Mouse (Mus musculus) embryonic facial prominence, embryonic 11.5 days (tissue): ENCODE measurements around the gene Sema6c. TPM values are rescaled to one million over a fixed set of nuclear protein-coding genes. Genes with fewer than 3 reads are reported as not detected.
"Not testable (repeated sequence)": the region's sequence is repeated elsewhere in the genome, so short reads cannot be mapped to it uniquely, and the experiment has no call there.

Experiments
- ATAC-seq: fragments of 200-750 bp; cut with Nextera tagmentation; replicated peaks from 2 replicates; pipeline ENCODE4 v1.8.0; 2017; ENCODE audit warnings: low read depth; ENCODE audit not compliant: insufficient number of reproducible peaks, low FRiP score, low TSS enrichment
- DNase-seq: peaks from one replicate; pipeline ENCODE4 v3.0.0-alpha.2; 2015; ENCODE audit warnings: low spot score
- H3K27ac ChIP-seq: fragments of 300-500 bp; sonication (generic); replicated peaks from 2 replicates; pipeline ENCODE4 v1.5.1; 2014; ENCODE audit warnings: mild to moderate bottlenecking, low read depth, low read length, control low read depth
- H3K27me3 ChIP-seq: fragments of 300-500 bp; sonication (generic); 2 replicates; pipeline ENCODE4 v1.6.1; 2014; ENCODE audit warnings: mild to moderate bottlenecking, low read length, moderate library complexity, mixed read lengths; ENCODE audit not compliant: control insufficient read depth, insufficient read depth
- H3K36me3 ChIP-seq: fragments of 300-500 bp; sonication (generic); replicated peaks from 2 replicates; pipeline ENCODE4 v1.6.1; 2014; ENCODE audit warnings: low read depth, mild to moderate bottlenecking, low read length, moderate library complexity, mixed read lengths; ENCODE audit not compliant: control insufficient read depth, insufficient read depth
- H3K4me1 ChIP-seq: fragments of 300-500 bp; sonication (generic); 2 replicates; pipeline ENCODE4 v1.6.1; 2014; ENCODE audit warnings: low read length, mixed read lengths; ENCODE audit not compliant: control insufficient read depth, insufficient read depth
- H3K4me2 ChIP-seq: fragments of 300-500 bp; sonication (generic); 2 replicates; pipeline ENCODE4 v1.6.1; 2014; ENCODE audit warnings: low read depth, mild to moderate bottlenecking, control low read depth, low read length, moderate library complexity
- H3K4me3 ChIP-seq: fragments of 300-500 bp; sonication (generic); 2 replicates; pipeline ENCODE4 v1.5.1; 2014; ENCODE audit warnings: low read depth, low read length, control low read depth
- H3K9ac ChIP-seq: fragments of 300-500 bp; sonication (generic); replicated peaks from 2 replicates; pipeline ENCODE4 v1.6.1; 2014; ENCODE audit warnings: mild to moderate bottlenecking, control low read depth, low read length
- H3K9me3 ChIP-seq: fragments of 300-500 bp; sonication (generic); replicated peaks from 2 replicates; pipeline ENCODE4 v1.6.1; 2016; ENCODE audit warnings: mild to moderate bottlenecking, low read length, inconsistent platforms, mixed read lengths; ENCODE audit not compliant: control insufficient read depth
- WGBS: fragments of 180-500 bp; shearing (Covaris S2); extraction: QIAGEN DNeasy Blood & Tissue Kit; methylation state at CpG from one replicate; pipeline ENCODE4 v1.1.7; 2014; 5-methylcytosine and 5-hydroxymethylcytosine counted together
- polyA plus RNA-seq: library from polyadenylated mRNA; unstranded; fragments of >200 nt; fragmentation: Nextera tagmentation; extraction: Ambion mirVana; gene quantifications from 2 replicates; pipeline ENCODE4 v1.2.1, GENCODE M21; 2014

Sema6c gene
- polyA plus RNA-seq, 1 experiment from 2014 or later, result 9.5 TPM

DNA sequence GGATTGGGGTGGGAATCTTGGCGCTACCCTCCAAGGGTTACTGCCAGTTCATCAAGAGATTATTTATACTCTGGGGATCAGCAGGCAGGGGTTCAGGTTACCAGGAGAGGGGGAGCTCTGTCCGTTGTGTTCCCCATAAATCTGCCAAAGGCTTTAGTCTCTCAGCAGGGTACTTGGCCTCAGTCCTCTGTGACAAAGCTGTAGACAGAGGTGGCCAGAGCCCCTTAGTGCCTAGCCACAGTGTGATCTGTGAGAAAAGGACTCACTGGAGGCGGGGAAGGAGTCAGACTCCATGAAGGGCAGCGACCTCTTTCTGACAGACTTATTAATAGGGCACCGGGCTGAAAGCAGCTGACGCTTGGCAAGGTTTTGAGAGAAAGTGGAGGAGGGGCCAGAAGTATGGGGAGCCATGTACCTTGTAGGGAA, 31.0 kb upstream of the Sema6c start:
- H3K36me3 ChIP-seq, result no peaks in the 10 kb centered on the region
- 63% methylated on average over 6 of the region's 6 CpGs for WGBS
- no peaks in the 10 kb centered on the region for H3K27me3 ChIP-seq
- no peak for ATAC-seq
- H3K9ac ChIP-seq, result no peak overlapping the region
- no peak for DNase-seq
- H3K4me1 ChIP-seq, result no peaks in the 10 kb centered on the region
- H3K27ac ChIP-seq, result no peak overlapping the region
- H3K9me3 ChIP-seq, result no peaks in the 10 kb centered on the region
- H3K4me2 ChIP-seq, result no peak overlapping the region
- no peak overlapping the region for H3K4me3 ChIP-seq

- Histone ChIP-seq H3K4me2 (no peak overlapping the region), H3K9ac (no peak overlapping the region), H3K36me3 (no peaks in the 10 kb centered on the region), H3K4me3 (no peak overlapping the region), H3K4me1 (peaks cover 2% of the 10 kb centered on the region; the same call in 1 of the 2 replicates), H3K27ac (no peak overlapping the region), H3K27me3 (no peaks in the 10 kb centered on the region), H3K9me3 (no peaks in the 10 kb centered on the region)
- no peak for DNase-seq
- no peak for ATAC-seq
- WGBS, result 90% methylated on average over 5 of the region's 5 CpGs
These were observed 30.2 kb upstream of the Sema6c start for GRCm38 (mm10) chr3:95130081-95130480.

GRCm38 (mm10) chr3:95132389-95132788, 27.9 kb upstream of the Sema6c start:
- 85% methylated on average over 2 of the region's 2 CpGs for WGBS
- H3K36me3 ChIP-seq, H3K4me3 ChIP-seq, H3K4me2 ChIP-seq, H3K9me3 ChIP-seq, H3K27ac ChIP-seq, DNase-seq, H3K27me3 ChIP-seq, ATAC-seq, H3K4me1 ChIP-seq, H3K9ac ChIP-seq: not testable (repeated sequence)

GRCm38 (mm10) chr3:95133176-95133575, 27.1 kb upstream of the Sema6c start:
- no peak for DNase-seq
- ATAC-seq, result no peak
- Histone ChIP-seq H3K4me3 (peak overlapping the region; percentile 46), H3K36me3 (no peaks in the 10 kb centered on the region), H3K9me3 (no peaks in the 10 kb centered on the region), H3K27ac (no peak overlapping the region; the same call in 1 of the 2 replicates), H3K4me1 (peaks cover 3% of the 10 kb centered on the region; the same call in 1 of the 2 replicates), H3K4me2 (peak overlapping the region; percentile 83), H3K27me3 (no peaks in the 10 kb centered on the region), H3K9ac (peak overlapping the region; percentile 79)
- WGBS, result 59% methylated on average over 11 of the region's 11 CpGs

- peak within 1 kb of the TSS; percentile 83 for H3K4me2 ChIP-seq
- peak within 1 kb of the TSS; percentile 79 for H3K9ac ChIP-seq
- peaks cover 3% of the 10 kb centered on the region; the same call in 1 of the 2 replicates for H3K4me1 ChIP-seq
- DNase-seq, result peak; percentile 96
- H3K9me3 ChIP-seq, result no peaks in the 10 kb centered on the region
- peak within 1 kb of the TSS; percentile 46 for H3K4me3 ChIP-seq
- H3K27ac ChIP-seq, result no peak within 1 kb of the TSS; the same call in 1 of the 2 replicates
- no peaks in the 10 kb centered on the region for H3K27me3 ChIP-seq
- H3K36me3 ChIP-seq, result no peaks in the 10 kb centered on the region
- ATAC-seq, result peak; percentile 90
- WGBS, result under 1% methylated on average over 20 of the region's 20 CpGs
These were observed 26.6 kb upstream of the Sema6c start, which contains the start of the genes Scnm1 and Lysmd1 for GRCm38 (mm10) chr3:95133680-95134101. Scnm1 (minus strand) TSS chr3:95134011. Lysmd1 (plus strand) TSS chr3:95134088.

GRCm38 (mm10) chr3:95134133-95134532, 26.1 kb upstream of the Sema6c start:
- H3K36me3 ChIP-seq, H3K4me3 ChIP-seq, H3K27ac ChIP-seq, H3K27me3 ChIP-seq, H3K4me2 ChIP-seq, H3K4me1 ChIP-seq, DNase-seq, H3K9ac ChIP-seq, H3K9me3 ChIP-seq: not testable (repeated sequence)
- no CpG with 5 or more reads among the region's 12 CpGs for WGBS
- ATAC-seq, result peak; percentile 26

- H3K4me3 ChIP-seq, result peak overlapping the region; percentile 17
- no peaks in the 10 kb centered on the region for H3K9me3 ChIP-seq
- ATAC-seq, result no peak
- H3K9ac ChIP-seq, result 0 out of 2 replicates have a peak overlapping the region, but pooled peaks have one; percentile 9
- no peaks in the 10 kb centered on the region for H3K27me3 ChIP-seq
- DNase-seq, result no peak
- peaks cover 3% of the 10 kb centered on the region; the same call in 1 of the 2 replicates for H3K4me1 ChIP-seq
- no peaks in the 10 kb centered on the region for H3K36me3 ChIP-seq
- 38% methylated on average over 6 of the region's 6 CpGs for WGBS
- H3K27ac ChIP-seq, result no peak overlapping the region
- peak overlapping the region; percentile 39 for H3K4me2 ChIP-seq
These were observed 25.2 kb upstream of the Sema6c start for GRCm38 (mm10) chr3:95135023-95135422.

GRCm38 (mm10) chr3:95135433-95136052, 24.7 kb upstream of the Sema6c start:
- no peak overlapping the region for H3K4me3 ChIP-seq
- no peaks in the 10 kb centered on the region for H3K9me3 ChIP-seq
- H3K4me1 ChIP-seq, result peaks cover 3% of the 10 kb centered on the region; the same call in 1 of the 2 replicates
- no peak for ATAC-seq
- no peak overlapping the region for H3K27ac ChIP-seq
- no peak overlapping the region for H3K9ac ChIP-seq
- 0 out of 2 replicates have a peak overlapping the region, but pooled peaks have one; percentile 39 for H3K4me2 ChIP-seq
- no peak for DNase-seq
- no peaks in the 10 kb centered on the region; the same call in 1 of the 2 replicates for H3K36me3 ChIP-seq
- no peaks in the 10 kb centered on the region for H3K27me3 ChIP-seq
- WGBS, result 90% methylated on average over 7 of the region's 7 CpGs
